Mouse (Mus musculus) heart, embryonic 16.5 days (tissue): Measurements from ENCODE around the gene Styxl1. TPM values are rescaled to one million over a fixed set of nuclear protein-coding genes. Genes with fewer than 3 reads are reported as not detected.

Experiments
- ATAC-seq: fragments of 200-750 bp; cut with Nextera tagmentation; replicated peaks from 2 replicates; pipeline ENCODE4 v1.8.0; 2017; ENCODE audit warnings: moderate number of reproducible peaks; ENCODE audit not compliant: insufficient read depth, low FRiP score; ENCODE audit errors: extremely low read depth
- H3K27ac ChIP-seq: fragments of 300-500 bp; sonication (generic); 2 replicates; pipeline ENCODE4 v1.5.1; 2014; ENCODE audit warnings: mild to moderate bottlenecking, low read length, control low read depth, moderate library complexity
- H3K27me3 ChIP-seq: fragments of 300-500 bp; sonication (generic); 2 replicates; pipeline ENCODE4 v1.6.1; 2014; ENCODE audit warnings: low read length, mixed read lengths; ENCODE audit not compliant: control insufficient read depth, insufficient read depth
- H3K36me3 ChIP-seq: fragments of 300-500 bp; sonication (generic); 2 replicates; pipeline ENCODE4 v1.6.1; 2014; ENCODE audit not compliant: control insufficient read depth, insufficient read depth
- H3K4me1 ChIP-seq: fragments of 300-500 bp; sonication (generic); 2 replicates; pipeline ENCODE4 v1.6.1; 2014; ENCODE audit warnings: low read length, mixed read lengths; ENCODE audit not compliant: control insufficient read depth, insufficient read depth
- H3K4me2 ChIP-seq: fragments of 300-500 bp; sonication (generic); 2 replicates; pipeline ENCODE4 v1.6.1; 2014; ENCODE audit warnings: low read depth, mild to moderate bottlenecking, control low read depth, low read length
- H3K4me3 ChIP-seq: fragments of 300-500 bp; sonication (generic); 2 replicates; pipeline ENCODE4 v1.5.1; 2014; ENCODE audit warnings: mild to moderate bottlenecking, control low read depth, low read length
- H3K9ac ChIP-seq: fragments of 300-500 bp; sonication (generic); 2 replicates; pipeline ENCODE4 v1.6.1; 2014; ENCODE audit warnings: low read length, control low read depth
- H3K9me3 ChIP-seq: fragments of 300-500 bp; sonication (generic); replicated peaks from 2 replicates; pipeline ENCODE4 v1.6.1; 2016; ENCODE audit warnings: low read length; ENCODE audit not compliant: control insufficient read depth
- WGBS: fragments of 180-500 bp; shearing (Covaris S2); extraction: QIAGEN DNeasy Blood & Tissue Kit; methylation state at CpG from one replicate; pipeline ENCODE4 v1.1.7; 2014; 5-methylcytosine and 5-hydroxymethylcytosine counted together
- polyA plus RNA-seq: library from polyadenylated mRNA; unstranded; fragments of >200 nt; fragmentation: Nextera tagmentation; extraction: Ambion mirVana; gene quantifications from 2 replicates; pipeline ENCODE4 v1.2.1, GENCODE M21; 2015

Styxl1 gene
- polyA plus RNA-seq, 1 experiment from 2014 or later: 0.56 TPM

DNA sequence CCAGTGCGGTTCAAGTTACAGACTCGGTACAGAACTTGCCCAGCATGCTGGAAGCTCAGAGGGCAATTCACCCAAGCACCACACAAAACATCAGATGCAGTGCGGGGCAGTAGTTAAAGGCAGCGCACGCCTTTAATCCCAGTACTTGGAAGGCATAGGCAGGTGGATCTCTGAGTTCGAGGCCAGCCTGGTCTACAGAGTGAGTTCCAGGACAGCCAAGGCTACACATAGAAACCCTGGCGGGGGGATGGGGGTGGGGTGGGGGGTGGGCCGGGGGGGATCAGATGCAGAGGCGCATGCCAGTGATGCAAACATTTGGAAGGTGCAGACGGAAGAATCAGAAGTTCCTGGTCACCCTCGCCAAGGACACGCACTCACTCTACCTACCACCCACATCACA is 33.4 kb downstream of the Styxl1 start:
- 21% methylated on average over 12 of the region's 12 CpGs for WGBS
- ATAC-seq: peak; percentile 15; the same call in 1 of the 2 replicates
- Histone ChIP-seq H3K27me3 (no peaks in the 10 kb centered on the region), H3K4me3 (peak overlapping the region; percentile 95), H3K9ac (peak overlapping the region; percentile 76), H3K4me1 (peaks cover 11% of the 10 kb centered on the region), H3K27ac (peak overlapping the region; percentile 74), H3K36me3 (peaks cover 6% of the 10 kb centered on the region), H3K4me2 (peak overlapping the region; percentile 97), H3K9me3 (peaks cover 8% of the 10 kb centered on the region)

DNA sequence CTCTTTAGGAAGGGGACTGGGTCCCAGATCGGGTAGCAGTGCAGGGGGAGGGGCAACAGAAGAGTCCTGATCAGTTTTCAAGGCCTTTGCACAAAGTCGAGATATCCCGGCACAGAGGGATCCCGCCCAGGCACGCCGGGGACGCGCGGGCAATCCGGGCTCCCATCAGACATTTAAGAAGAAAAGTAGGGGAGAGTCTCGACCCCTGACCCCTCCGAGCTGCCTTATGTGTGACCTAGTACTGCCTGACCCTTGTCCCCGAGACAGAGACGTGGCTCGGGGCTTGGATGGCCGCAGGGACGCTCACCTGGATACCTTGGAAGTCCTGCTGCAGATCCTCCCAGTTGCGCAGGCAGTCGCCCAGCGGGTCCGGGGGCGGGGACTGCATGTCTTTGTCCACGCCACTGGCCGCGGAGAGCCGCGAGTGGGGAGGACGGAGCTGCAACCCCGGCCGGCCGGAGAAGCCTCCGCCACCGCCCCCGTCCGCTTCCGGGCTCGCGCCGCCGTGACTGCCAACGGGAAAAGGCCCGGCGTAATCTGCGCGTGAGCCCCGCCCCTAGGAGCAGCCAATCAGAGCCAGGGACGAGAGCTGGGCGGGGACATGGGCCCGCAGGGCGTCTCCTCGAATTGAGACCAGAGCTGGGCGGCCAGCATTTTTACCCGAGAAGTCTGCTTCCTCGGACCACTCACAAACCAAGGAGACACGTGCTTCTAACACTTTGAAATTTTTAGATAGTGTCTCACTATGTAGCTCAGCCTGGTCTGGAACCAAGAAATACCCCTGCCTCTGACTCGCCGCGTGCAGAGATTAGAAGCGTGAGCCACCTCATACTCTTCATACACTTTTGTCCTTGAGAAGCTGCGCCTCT is 34.2 kb downstream of the Styxl1 start, which contains the start of gene Tmem120a:
Gene Tmem120a, minus strand, starts transcription at position 708 of the 869 bp plus-strand sequence.
- Histone ChIP-seq H3K9me3 (peaks cover 8% of the 10 kb centered on the region), H3K4me3 (peak within 1 kb of the TSS; percentile 95), H3K9ac (peak within 1 kb of the TSS; percentile 87), H3K27ac (peak within 1 kb of the TSS; percentile 74), H3K4me2 (peak within 1 kb of the TSS; percentile 97), H3K4me1 (peaks cover 11% of the 10 kb centered on the region), H3K27me3 (no peaks in the 10 kb centered on the region), H3K36me3 (peaks cover 6% of the 10 kb centered on the region)
- under 1% methylated on average over 60 of the region's 60 CpGs for WGBS
- peak; percentile 98 for ATAC-seq

DNA sequence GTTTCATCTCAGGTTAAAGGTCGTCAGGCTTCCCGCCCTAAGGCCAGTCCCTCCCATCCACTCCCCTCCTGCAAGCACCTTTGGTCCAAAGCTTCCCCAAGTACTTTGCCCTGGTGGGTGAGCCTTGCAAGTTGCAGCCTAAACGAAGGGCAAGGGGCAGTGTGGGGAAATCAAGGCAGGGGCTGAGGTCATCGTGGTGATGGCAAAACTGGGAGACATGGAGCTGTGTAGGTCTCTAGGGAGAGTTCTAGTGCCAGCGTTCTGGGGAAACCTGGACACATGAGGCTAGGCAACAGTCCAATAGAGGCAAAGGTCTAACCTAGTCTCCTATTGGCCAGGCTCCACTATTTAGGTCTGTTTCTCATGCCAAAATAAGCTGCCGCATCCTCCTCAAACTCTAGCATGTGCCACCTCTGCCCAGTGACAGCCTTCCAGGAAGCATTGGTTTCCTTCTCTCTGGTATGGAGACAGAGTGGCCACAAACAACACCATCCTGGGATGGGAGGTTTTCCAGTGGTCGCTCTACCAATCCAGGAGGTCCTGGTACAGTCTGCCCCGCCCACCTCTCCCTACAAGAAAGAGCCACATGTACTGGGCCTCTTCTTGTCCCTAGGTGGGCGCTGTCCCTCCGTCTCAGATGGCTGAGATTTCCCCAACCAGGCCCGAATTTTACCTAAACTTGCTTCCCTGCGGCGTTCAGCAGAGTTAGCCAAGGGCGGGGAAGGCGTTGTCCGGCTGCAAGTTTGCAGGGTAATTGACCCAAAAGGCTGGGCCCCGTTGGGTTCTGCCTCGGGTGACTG is 35.0 kb downstream of the Styxl1 start:
- Histone ChIP-seq H3K36me3 (peaks cover 6% of the 10 kb centered on the region), H3K9ac (peak overlapping the region; percentile 87), H3K4me1 (peaks cover 11% of the 10 kb centered on the region), H3K27ac (no peak overlapping the region), H3K4me2 (peak overlapping the region; percentile 97), H3K9me3 (peaks cover 8% of the 10 kb centered on the region), H3K27me3 (no peaks in the 10 kb centered on the region), H3K4me3 (peak overlapping the region; percentile 95)
- WGBS: 22% methylated on average over 18 of the region's 18 CpGs
- ATAC-seq: no peak

DNA sequence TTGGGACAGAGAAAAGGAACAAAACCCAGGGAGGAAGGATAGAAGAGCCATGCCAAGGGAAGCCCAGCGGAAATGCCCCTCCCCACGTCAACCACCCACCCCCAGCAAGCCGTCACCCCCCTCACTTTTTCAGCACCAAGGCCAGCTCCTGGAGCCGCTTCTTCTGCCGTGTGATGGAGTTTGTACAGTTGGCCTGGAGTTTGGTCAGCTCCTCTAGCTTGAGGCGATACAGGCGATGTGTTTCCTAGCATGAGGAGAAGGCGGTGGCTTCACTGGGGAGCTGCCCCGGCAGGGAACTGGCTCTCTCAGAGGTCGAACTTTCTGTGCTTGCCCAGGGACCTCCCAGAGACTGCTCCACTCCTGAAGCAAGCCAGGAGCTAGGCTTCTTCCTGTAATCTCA is 36.0 kb downstream of the Styxl1 start:
- no peak for ATAC-seq
- H3K4me2 ChIP-seq: no peak overlapping the region
- no peaks in the 10 kb centered on the region for H3K27me3 ChIP-seq
- WGBS: 52% methylated on average over 10 of the region's 10 CpGs
- peaks cover 6% of the 10 kb centered on the region for H3K36me3 ChIP-seq
- H3K4me3 ChIP-seq: no peak overlapping the region
- no peak overlapping the region for H3K9ac ChIP-seq
- H3K4me1 ChIP-seq: peaks cover 11% of the 10 kb centered on the region
- no peak overlapping the region for H3K27ac ChIP-seq
- H3K9me3 ChIP-seq: peaks cover under 1% of the 10 kb centered on the region

DNA sequence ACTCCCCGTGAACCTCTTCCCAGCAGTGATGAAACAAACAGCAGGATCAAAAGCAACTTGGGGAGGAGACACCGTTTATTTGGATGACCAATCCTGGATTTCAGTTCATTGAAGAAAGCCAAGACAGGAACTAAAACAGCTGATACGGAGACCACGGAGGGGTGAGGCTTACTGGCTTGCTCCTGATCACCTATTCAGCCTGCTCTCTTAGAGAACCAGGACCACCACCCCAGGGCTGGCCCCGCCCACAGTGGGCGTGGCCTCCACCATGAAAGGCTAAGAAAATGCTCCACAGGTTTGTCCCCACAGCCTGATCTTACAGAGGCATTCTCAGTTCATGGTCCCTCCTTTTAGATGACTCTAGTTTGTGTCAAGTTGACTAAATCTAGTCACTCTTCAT is 39.9 kb downstream of the Styxl1 start:
- Histone ChIP-seq H3K4me1 (peaks cover 6% of the 10 kb centered on the region), H3K4me2 (no peak overlapping the region), H3K27me3 (no peaks in the 10 kb centered on the region), H3K9ac (no peak overlapping the region), H3K4me3 (no peak overlapping the region), H3K36me3 (peaks cover 33% of the 10 kb centered on the region), H3K9me3 (no peaks in the 10 kb centered on the region; the same call in 1 of the 2 replicates), H3K27ac (no peak overlapping the region)
- ATAC-seq: no peak
- WGBS: 20% methylated on average over 6 of the region's 6 CpGs

DNA sequence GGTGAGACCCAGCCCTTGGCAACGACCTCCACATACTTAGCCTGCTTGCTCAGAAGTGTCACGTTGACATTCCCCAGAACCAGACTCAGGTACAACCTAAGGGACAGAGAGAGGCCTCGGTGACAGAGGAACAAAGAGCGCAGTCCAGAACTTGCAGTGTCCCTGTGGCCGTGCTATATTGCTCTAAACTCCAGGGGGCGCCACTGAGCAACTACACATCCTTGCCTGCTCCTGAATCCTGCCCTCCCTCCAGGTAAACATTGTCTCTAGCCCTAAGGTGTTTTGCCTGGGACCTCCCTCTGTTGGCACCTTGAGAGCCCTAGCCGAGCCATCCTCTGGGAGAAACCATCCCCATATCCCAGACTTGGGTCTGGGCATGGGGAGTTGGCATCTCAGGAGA is 41.0 kb downstream of the Styxl1 start:
- H3K27me3 ChIP-seq: no peaks in the 10 kb centered on the region
- H3K27ac ChIP-seq: no peak overlapping the region
- WGBS: 70% methylated on average over 7 of the region's 7 CpGs
- no peaks in the 10 kb centered on the region; the same call in 1 of the 2 replicates for H3K9me3 ChIP-seq
- H3K4me3 ChIP-seq: no peak overlapping the region
- no peaks in the 10 kb centered on the region for H3K4me1 ChIP-seq
- no peak for ATAC-seq
- H3K9ac ChIP-seq: no peak overlapping the region
- H3K4me2 ChIP-seq: no peak overlapping the region
- peaks cover 44% of the 10 kb centered on the region for H3K36me3 ChIP-seq

DNA sequence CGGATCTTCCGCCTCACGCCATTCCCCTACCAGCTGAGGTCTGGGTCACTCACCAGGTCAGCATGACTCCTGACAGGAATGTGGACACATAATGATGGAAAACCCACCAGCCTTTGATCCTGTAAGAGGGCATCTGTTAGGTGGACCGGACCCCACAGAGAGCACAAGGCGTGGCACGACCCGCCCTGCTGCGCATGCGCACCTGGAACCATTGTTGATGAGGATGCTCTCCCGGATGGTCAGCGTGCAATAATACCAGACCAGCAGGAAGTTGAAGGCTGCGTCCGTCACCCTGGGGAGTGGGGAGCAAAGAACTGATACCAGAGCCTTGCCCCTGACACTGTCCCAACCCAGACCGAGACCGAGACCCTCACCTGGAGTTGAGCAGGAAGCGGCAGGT is 41.6 kb downstream of the Styxl1 start:
- Histone ChIP-seq H3K27ac (no peak overlapping the region), H3K36me3 (peaks cover 45% of the 10 kb centered on the region), H3K9ac (no peak overlapping the region), H3K4me3 (no peak overlapping the region), H3K4me2 (no peak overlapping the region), H3K9me3 (no peaks in the 10 kb centered on the region; the same call in 1 of the 2 replicates), H3K4me1 (no peaks in the 10 kb centered on the region), H3K27me3 (no peaks in the 10 kb centered on the region)
- ATAC-seq: no peak
- 94% methylated on average over 16 of the region's 16 CpGs for WGBS

DNA sequence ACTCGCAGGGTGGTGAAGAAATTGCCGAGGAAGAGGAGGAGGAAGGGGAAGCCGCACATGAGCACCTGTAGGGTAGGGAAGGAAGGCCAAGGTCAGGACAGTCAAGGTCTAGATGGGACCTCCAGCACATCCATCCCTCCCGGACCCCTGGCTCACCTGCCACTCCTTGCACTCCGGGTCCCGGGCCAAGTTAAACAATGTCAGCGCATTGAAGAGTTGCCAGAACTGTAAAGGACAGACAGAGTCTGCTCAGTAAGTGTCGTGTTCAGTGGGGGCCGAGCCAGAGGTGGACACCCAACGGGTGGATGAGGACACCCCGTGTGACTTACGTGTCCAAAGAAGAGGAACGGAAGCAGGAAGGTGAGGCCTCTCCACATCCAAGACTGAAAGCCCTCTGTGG is 42.4 kb downstream of the Styxl1 start:
- Histone ChIP-seq H3K4me2 (no peak overlapping the region), H3K4me3 (no peak overlapping the region), H3K9me3 (no peaks in the 10 kb centered on the region; the same call in 1 of the 2 replicates), H3K9ac (no peak overlapping the region), H3K27ac (no peak overlapping the region), H3K4me1 (no peaks in the 10 kb centered on the region), H3K36me3 (peaks cover 49% of the 10 kb centered on the region), H3K27me3 (no peaks in the 10 kb centered on the region)
- ATAC-seq: no peak
- 85% methylated on average over 13 of the region's 13 CpGs for WGBS
